ENCODE assay signal across 9 mouse cellular contexts in genomic region chr2:60284467-60284821, GRCm38 (mm10). TPM values are rescaled to one million over a fixed set of nuclear protein-coding genes. Genes with fewer than 3 reads are reported as not detected.
DNase-seq lines count a peak whose midpoint lies in the region; ATAC-seq and TF ChIP-seq lines count a peak whose summit lies in the region.
"Had no signal": no experiment of that assay in that cellular context is flagged by ENCODE, and none has a peak within 500 bp of the region (broad histone marks: within the 10 kb centered on the region; RNA-seq: fewer than 3 reads in every experiment).

TSS of gene Cd302 (minus strand) at chr2:60284488.

- H3K27ac ChIP-seq in heart, adult 2 months: peak within 1 kb of the TSS; percentile 76
- peak within 1 kb of the TSS; percentile 61 for H3K27ac ChIP-seq in embryonic facial prominence, embryonic 14.5 days (replicated peaks; ENCODE audit: low read depth, low read length)
- H3K27ac ChIP-seq in intestine, postnatal 0 days (ENCODE audit: low read depth, low read length): peak within 1 kb of the TSS; percentile 89
- no peak within 1 kb of the TSS for H3K27ac ChIP-seq in midbrain, embryonic 15.5 days

- intact Hi-C loops in heart, adult 2 months (cut with DNase I): no loop called here

- peak within 1 kb of the TSS; percentile 88 for H3K9ac ChIP-seq in heart, adult 2 months (ENCODE audit: low read depth, low read length)
- peak within 1 kb of the TSS; percentile 72 for H3K9ac ChIP-seq in embryonic facial prominence, embryonic 14.5 days (ENCODE audit: low read depth, low read length)
- H3K9ac ChIP-seq in intestine, postnatal 0 days (ENCODE audit: low read depth, low read length): peak within 1 kb of the TSS; percentile 51
- H3K9ac ChIP-seq in midbrain, embryonic 15.5 days: peak within 1 kb of the TSS; percentile 41

- peaks cover 7% of the 10 kb centered on the region for H3K9me3 ChIP-seq in E14TG2a.4 (ENCODE audit: low read length)
- no peaks in the 10 kb centered on the region for H3K9me3 ChIP-seq in embryonic facial prominence, embryonic 14.5 days (ENCODE audit: control insufficient read depth, low read length)
- 0 out of 2 replicates have a peak, but pooled peaks cover 2% of the 10 kb centered on the region for H3K9me3 ChIP-seq in intestine, postnatal 0 days (ENCODE audit: control insufficient read depth)
- H3K9me3 ChIP-seq in midbrain, embryonic 15.5 days: no peaks in the 10 kb centered on the region

- 23% methylated on average over 4 of the region's 4 CpGs for WGBS in heart, adult 2 months
- 62% methylated on average over 4 of the region's 4 CpGs for WGBS in embryonic facial prominence, embryonic 14.5 days
- 10% methylated on average over 4 of the region's 4 CpGs for WGBS in intestine, postnatal 0 days
- WGBS in midbrain, embryonic 15.5 days: 69% methylated on average over 4 of the region's 4 CpGs

- TF ChIP-seq CTCF in heart, adult 2 months (IDR thresholded peaks at IDR 0.05): no peak
- TF ChIP-seq CTCF in E14TG2a.4 (conservative IDR thresholded peaks at IDR 0.05; ENCODE audit: low read length): no peak
- 0 out of 2 replicates have a peak, but pooled peaks have one; percentile 2 for TF ChIP-seq CTCF in intestine, postnatal 0 days (IDR thresholded peaks at IDR 0.05; ENCODE audit: low read depth)

- H3K36me3 ChIP-seq in heart, adult 2 months (ENCODE audit: control insufficient read depth, insufficient read depth, low read length): no peaks in the 10 kb centered on the region
- H3K36me3 ChIP-seq in E14TG2a.4 (ENCODE audit: insufficient read depth, low read length): no peaks in the 10 kb centered on the region
- H3K36me3 ChIP-seq in embryonic facial prominence, embryonic 14.5 days (ENCODE audit: control insufficient read depth, insufficient read depth, low read length): no peaks in the 10 kb centered on the region
- H3K36me3 ChIP-seq in intestine, postnatal 0 days (ENCODE audit: control insufficient read depth, insufficient read depth): no peaks in the 10 kb centered on the region
- H3K36me3 ChIP-seq in midbrain, embryonic 15.5 days (replicated peaks): no peaks in the 10 kb centered on the region

- H3K27me3 ChIP-seq in heart, adult 2 months (ENCODE audit: control insufficient read depth, insufficient read depth, low read length): no peaks in the 10 kb centered on the region
- peaks cover 47% of the 10 kb centered on the region for H3K27me3 ChIP-seq in E14TG2a.4 (ENCODE audit: insufficient read depth, low read length)
- no peaks in the 10 kb centered on the region for H3K27me3 ChIP-seq in embryonic facial prominence, embryonic 14.5 days (replicated peaks; ENCODE audit: control insufficient read depth, insufficient read depth, low read length)
- no peaks in the 10 kb centered on the region for H3K27me3 ChIP-seq in intestine, postnatal 0 days (replicated peaks; ENCODE audit: control insufficient read depth, insufficient read depth, low read length)
- peaks cover 12% of the 10 kb centered on the region for H3K27me3 ChIP-seq in midbrain, embryonic 15.5 days (replicated peaks)
- H3K27me3 ChIP-seq: CH12.LX had no signal

- no peak for TF ChIP-seq EP300 in heart, adult 2 months (IDR thresholded peaks at IDR 0.05; ENCODE audit: insufficient read depth, low read depth, low read length)

- no peak for DNase-seq in heart, adult 2 months
- DNase-seq in heart, adult 8-10 months (ENCODE audit: low spot score): no peak
- DNase-seq in embryonic facial prominence, embryonic 14.5 days (ENCODE audit: low spot score): no peak
- DNase-seq in cerebellum, postnatal 36 days: no peak
- DNase-seq in cerebellum, adult 11 months: no peak

- no peaks in the 10 kb centered on the region for H3K79me2 ChIP-seq in heart, adult 2 months (replicated peaks; ENCODE audit: control insufficient read depth, insufficient read depth, low read length)

- TF ChIP-seq POLR2A in heart, adult 2 months (IDR thresholded peaks at IDR 0.05; ENCODE audit: insufficient read depth, low read depth, low read length): no peak

- peaks cover 4% of the 10 kb centered on the region for H3K4me1 ChIP-seq in heart, adult 2 months (ENCODE audit: control insufficient read depth, insufficient read depth, low read length)
- peaks cover 17% of the 10 kb centered on the region for H3K4me1 ChIP-seq in E14TG2a.4 (replicated peaks; ENCODE audit: low read depth, low read length)
- H3K4me1 ChIP-seq in embryonic facial prominence, embryonic 14.5 days (ENCODE audit: control insufficient read depth, insufficient read depth, low read length): peaks cover 7% of the 10 kb centered on the region
- 0 out of 2 replicates have a peak, but pooled peaks cover 4% of the 10 kb centered on the region for H3K4me1 ChIP-seq in intestine, postnatal 0 days (replicated peaks; ENCODE audit: control insufficient read depth, insufficient read depth, low read length)
- H3K4me1 ChIP-seq in midbrain, embryonic 15.5 days: peaks cover 17% of the 10 kb centered on the region

- H3K4me2 ChIP-seq in embryonic facial prominence, embryonic 14.5 days (ENCODE audit: low read depth, low read length): peak within 1 kb of the TSS; percentile 97
- peak within 1 kb of the TSS; percentile 92 for H3K4me2 ChIP-seq in intestine, postnatal 0 days (replicated peaks; ENCODE audit: low read depth)
- peak within 1 kb of the TSS; percentile 94 for H3K4me2 ChIP-seq in midbrain, embryonic 15.5 days

- ATAC-seq in embryonic facial prominence, embryonic 14.5 days (ENCODE audit: low read depth): no peak
- ATAC-seq in intestine, postnatal 0 days: peak; percentile 77
- no peak for ATAC-seq in midbrain, embryonic 15.5 days (replicated peaks)

- peak within 1 kb of the TSS; percentile 68 for H3K4me3 ChIP-seq in heart, adult 2 months
- H3K4me3 ChIP-seq in E14TG2a.4 (replicated peaks; ENCODE audit: low read length): peak within 1 kb of the TSS; percentile 80
- peak within 1 kb of the TSS; percentile 57 for H3K4me3 ChIP-seq in embryonic facial prominence, embryonic 14.5 days (ENCODE audit: low read depth, low read length)
- peak within 1 kb of the TSS; percentile 53 for H3K4me3 ChIP-seq in intestine, postnatal 0 days (ENCODE audit: low read depth, low read length)
- peak within 1 kb of the TSS; percentile 44 for H3K4me3 ChIP-seq in midbrain, embryonic 15.5 days

RNA-seq across cellular contexts. Expression of gene Cd302, which starts in this region (rescaled TPM):
- 10 to 100 TPM in 1 of 2 experiments, 1 to 10 TPM in 1; 9.2 to 10.6 TPM for total RNA-seq in heart, adult 2 months (2021)
- 10.2 and 11.6 TPM in 2 replicates for polyA plus RNA-seq in heart, adult 2 months (2012; rRNA removed)
- total RNA-seq in heart, adult 8-10 months (2022): 1 to 10 TPM; 8.1 to 9.3 (median 8.9) TPM
- 55.2 and 57.0 TPM in 2 replicates for polyA plus RNA-seq in embryonic facial prominence, embryonic 14.5 days (2014; fragmentation: Nextera tagmentation; extraction: Ambion mirVana)
- polyA plus RNA-seq in intestine, postnatal 0 days (2015; fragmentation: Nextera tagmentation; extraction: Ambion mirVana): 56.6 and 58.5 TPM in 2 replicates
- polyA plus RNA-seq in midbrain, embryonic 15.5 days (2015; fragmentation: Nextera tagmentation; extraction: Ambion mirVana): 12.0 and 12.9 TPM in 2 replicates
- total RNA-seq: CH12.LX had no signal
